Mouse (Mus musculus) retina, adult 2 months (tissue): ENCODE measurements around the gene Tnr.

Experiments
- DNase-seq: peaks from one replicate; pipeline ENCODE4 v3.0.0-alpha.2; 2012; ENCODE audit warnings: low read depth, low spot score

The Tnr gene

DNA sequence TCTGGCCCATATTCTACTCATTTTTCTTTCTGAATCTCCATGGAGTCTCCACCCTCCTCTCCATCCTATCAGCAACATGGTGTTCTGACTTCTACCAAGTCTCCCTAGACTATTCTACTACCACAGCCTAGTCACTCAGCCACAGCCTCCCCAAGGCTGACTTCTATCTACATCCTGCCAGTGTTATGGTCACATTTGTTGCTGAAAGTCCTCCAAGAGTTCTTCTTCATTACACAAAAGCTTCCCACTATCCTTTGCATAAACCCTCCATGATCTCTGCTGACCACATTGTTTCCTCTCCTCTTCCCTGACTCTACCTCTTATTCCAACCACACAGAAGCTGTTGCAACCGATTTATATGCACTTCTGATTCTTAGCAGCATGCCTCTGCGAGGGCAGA is 272.5 kb downstream of the Tnr start:
- DNase-seq: no peak

GRCm38 (mm10) chr1:159800366-159800765 is 276.8 kb downstream of the Tnr start:
- DNase-seq: no peak

DNA sequence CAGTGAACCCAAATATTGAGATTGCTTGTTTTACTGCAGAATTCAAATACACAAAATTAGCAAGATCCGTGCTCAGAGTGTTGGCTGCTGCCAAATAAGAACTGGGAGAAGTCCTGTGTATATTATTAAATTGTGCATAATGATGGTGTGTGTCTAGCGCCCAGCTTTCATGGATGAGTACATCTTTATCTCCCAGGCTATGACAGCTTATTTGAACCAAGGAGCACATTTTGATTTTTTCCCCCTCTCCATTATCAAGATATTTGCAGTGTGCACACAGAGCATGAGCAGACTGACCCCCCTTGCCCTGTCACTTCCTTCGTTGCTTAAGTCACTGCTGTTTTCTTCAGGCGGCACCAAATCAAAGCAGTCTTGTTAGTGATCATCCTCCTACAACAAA is 278.2 kb downstream of the Tnr start:
- no peak for DNase-seq

GRCm38 (mm10) chr1:159803711-159804110 is 280.1 kb downstream of the Tnr start:
- DNase-seq: no peak

DNA sequence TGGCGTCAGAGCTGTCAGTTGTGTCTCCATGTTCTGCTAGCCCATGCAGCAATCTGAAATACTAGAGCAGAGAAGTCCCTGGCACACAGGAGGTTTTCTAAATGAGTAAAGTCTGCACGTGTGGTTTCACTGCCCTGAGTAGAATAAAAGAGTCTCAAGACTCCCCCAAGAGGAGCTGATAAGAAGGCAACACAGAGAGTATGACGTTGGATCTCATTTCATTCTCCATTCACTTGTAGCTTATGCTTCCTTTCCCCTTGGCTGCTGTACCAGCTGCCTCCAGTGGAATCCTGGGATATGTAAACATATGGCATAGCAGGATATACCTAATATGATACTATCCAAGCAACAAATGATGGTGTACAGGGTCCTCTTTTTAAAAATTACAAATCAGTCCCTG is 285.9 kb downstream of the Tnr start:
- DNase-seq: no peak

GRCm38 (mm10) chr1:159811805-159812204 is 288.2 kb downstream of the Tnr start:
- no peak for DNase-seq

GRCm38 (mm10) chr1:159812820-159813411 is 289.3 kb downstream of the Tnr start:
- DNase-seq: no peak

- DNase-seq: no peak
These were observed 290.8 kb downstream of the Tnr start for GRCm38 (mm10) chr1:159814348-159814747.

- DNase-seq: no peak
These were observed 293.2 kb downstream of the Tnr start for GRCm38 (mm10) chr1:159816614-159817371.

- DNase-seq: no peak
These were observed 295.9 kb downstream of the Tnr start for GRCm38 (mm10) chr1:159819511-159819910.

GRCm38 (mm10) chr1:159822416-159822815 is 298.8 kb downstream of the Tnr start:
- no peak for DNase-seq

DNA sequence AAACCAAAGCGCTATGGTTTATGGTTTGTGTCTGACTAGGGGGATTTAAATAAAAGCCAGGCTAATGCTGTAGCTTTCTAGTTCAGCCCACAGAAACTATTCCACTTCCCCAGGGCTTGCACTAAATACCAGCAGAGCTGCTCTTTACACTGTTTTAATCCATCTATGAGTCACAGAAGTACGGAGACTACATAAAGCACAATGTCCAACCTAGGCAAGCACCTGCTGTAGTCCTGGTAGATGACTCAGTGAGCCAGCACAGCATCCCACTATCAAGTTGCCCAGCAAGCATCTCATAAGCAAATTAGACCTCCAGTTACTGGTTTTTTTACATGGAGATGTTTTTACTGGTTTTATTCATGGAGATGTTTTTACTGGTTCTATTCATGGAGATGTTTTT is 305.0 kb downstream of the Tnr start:
- no peak for DNase-seq

DNA sequence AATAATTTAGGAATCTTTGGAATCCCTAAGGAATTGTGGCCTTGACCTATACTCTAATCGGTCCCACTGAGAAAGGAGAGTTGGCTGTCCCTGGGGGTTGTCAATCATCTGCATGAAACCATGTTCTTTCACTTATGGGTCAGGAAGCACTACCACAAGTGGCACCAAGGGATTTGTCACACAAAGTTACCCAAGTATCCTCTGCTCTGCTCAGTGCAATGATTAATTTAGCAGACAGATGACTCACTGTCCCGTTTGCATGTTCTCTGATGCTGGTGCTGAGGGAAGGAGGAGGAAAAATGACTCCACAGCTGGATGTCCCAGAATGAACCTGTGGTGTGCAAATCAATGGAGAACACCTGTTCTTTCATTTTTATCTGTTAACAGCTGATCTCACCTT is 309.6 kb downstream of the Tnr start:
- no peak for DNase-seq

- DNase-seq: no peak
These were observed 310.2 kb downstream of the Tnr start for GRCm38 (mm10) chr1:159833646-159834338.

DNA sequence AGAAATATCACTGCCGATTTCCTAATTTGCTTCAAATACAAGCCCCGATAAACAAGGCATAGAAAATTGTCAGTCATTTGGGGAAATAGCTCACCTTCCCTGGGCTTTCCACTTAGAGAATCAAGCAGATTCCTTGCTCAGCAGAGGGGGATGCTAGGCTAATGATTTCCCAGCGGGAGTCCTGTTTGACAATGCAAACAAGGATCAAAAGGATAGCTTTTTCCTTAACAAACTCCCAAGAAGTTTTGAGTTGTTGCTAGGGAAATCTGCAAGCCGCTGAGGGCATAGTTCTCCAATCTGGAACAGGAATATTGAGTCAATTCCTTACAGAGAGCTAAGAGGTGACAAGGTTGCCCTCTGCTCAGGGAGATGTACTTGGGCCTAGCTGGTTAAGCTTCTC is 311.6 kb downstream of the Tnr start:
- no peak for DNase-seq

GRCm38 (mm10) chr1:159840337-159840736 is 316.8 kb downstream of the Tnr start:
- no peak for DNase-seq

GRCm38 (mm10) chr1:159842876-159843275 is 319.3 kb downstream of the Tnr start:
- DNase-seq: no peak

DNA sequence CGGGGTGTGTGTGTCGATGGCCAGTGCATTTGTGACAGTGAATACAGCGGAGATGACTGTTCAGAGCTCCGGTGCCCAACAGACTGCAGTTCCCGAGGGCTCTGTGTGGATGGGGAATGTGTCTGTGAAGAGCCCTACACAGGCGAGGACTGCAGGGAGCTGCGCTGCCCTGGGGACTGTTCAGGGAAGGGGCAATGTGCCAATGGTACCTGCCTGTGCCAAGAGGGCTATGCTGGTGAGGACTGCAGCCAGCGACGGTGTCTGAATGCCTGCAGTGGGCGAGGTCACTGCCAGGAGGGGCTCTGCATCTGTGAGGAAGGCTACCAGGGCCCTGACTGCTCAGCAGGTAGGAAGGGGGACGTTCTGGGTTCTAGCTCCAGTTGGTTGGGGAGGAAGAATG is 328.5 kb downstream of the Tnr start:
- no peak for DNase-seq

- no peak for DNase-seq
These were observed 330.7 kb downstream of the Tnr start for GRCm38 (mm10) chr1:159854261-159854660.

DNA sequence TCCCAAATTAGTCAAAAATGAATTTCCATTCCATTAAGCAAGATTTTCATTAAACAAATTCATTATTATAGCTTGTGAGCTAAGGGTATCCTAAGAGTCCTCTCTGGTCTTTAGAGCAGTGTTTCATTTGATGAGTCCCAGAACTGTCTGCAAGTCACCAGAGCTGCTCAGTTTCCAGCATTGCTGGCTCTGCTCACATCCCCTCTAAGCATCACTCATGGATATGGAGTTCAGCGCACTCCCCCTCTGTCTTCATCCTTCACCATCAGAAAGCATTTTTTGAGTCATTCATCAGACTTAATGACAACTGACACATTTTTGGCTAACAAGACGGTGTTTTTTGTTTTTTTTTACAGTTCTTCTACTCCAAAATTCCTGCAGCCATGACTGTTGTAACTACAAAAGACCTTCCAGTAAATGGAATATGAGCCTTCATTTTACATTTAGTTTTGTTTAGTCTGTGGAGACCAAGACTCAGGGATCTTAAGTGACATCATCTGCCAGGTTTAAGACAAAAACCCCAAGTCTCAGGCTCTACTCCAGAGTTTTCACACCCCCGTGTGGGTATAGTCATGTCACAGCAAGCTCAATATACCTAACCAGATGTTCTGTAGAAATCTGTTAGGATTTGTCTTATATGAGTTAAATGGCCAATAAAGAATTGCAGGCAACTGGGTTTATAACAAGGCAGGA is 338.4 kb downstream of the Tnr start:
- DNase-seq: no peak

DNA sequence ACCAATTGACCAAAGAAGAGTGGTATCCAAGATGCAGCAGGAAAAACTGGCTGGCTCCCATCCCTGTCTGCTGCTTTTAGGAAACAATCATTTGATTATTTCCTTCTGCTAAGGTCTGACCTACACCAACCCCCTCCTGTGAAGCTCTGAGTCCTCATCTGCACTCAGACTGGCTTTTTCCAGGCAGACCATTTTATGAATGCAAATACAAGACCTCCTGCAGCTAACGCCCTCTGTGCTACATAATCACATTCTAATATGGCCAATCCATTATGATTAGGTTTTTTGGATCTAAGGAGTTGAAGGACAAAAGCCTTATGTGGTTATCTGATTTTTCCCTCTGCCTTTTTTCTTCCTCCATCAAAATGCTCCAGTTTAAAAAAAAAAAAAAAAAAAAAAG is 342.1 kb downstream of the Tnr start:
- DNase-seq: no peak
